ENCODE assay signal across 8 mouse cellular contexts in genomic region chrX:150459411-150459927, GRCm38 (mm10). TPM values are rescaled to one million over a fixed set of nuclear protein-coding genes. Genes with fewer than 3 reads are reported as not detected.
DNase-seq lines count a peak whose midpoint lies in the region; ATAC-seq lines count a peak whose summit lies in the region.

No protein-coding gene starts in this region.

- no peaks in the 10 kb centered on the region for H3K4me1 ChIP-seq in embryonic facial prominence, embryonic 15.5 days
- peaks cover 8% of the 10 kb centered on the region for H3K4me1 ChIP-seq in liver, embryonic 15.5 days (replicated peaks)

- no peak for ATAC-seq in embryonic facial prominence, embryonic 15.5 days (ENCODE audit: insufficient number of reproducible peaks, low FRiP score, low TSS enrichment, low read depth)
- peak; percentile 9 for ATAC-seq in inflammation-experienced regulatory T-cells, adult 6 months
- ATAC-seq in liver, embryonic 15.5 days (ENCODE audit: insufficient read depth) = no peak
- ATAC-seq in frontal cortex, adult (ENCODE audit: low TSS enrichment) = no peak

- peak overlapping the region; percentile 85 for H3K27ac ChIP-seq in embryonic facial prominence, embryonic 15.5 days (replicated peaks)
- peak overlapping the region; percentile 70 for H3K27ac ChIP-seq in liver, embryonic 15.5 days (replicated peaks)

- DNase-seq in layer of hippocampus, postnatal 10 days (ENCODE audit: low spot score in 2 of 2) = peak; percentile 8 to 25
- no peak for DNase-seq in layer of hippocampus, postnatal 36 days
- DNase-seq in R1 (ENCODE audit: low read depth, low spot score) = peak; percentile 12
- DNase-seq in retina, embryonic 14.5 days (ENCODE audit: low spot score) = peak; percentile 5

- H3K4me3 ChIP-seq in embryonic facial prominence, embryonic 15.5 days (replicated peaks) = peak overlapping the region; percentile 54
- peak overlapping the region; percentile 66 for H3K4me3 ChIP-seq in liver, embryonic 15.5 days (replicated peaks)

- H3K4me2 ChIP-seq in embryonic facial prominence, embryonic 15.5 days (replicated peaks) = peak overlapping the region; percentile 44
- H3K4me2 ChIP-seq in liver, embryonic 15.5 days = peak overlapping the region; percentile 64

- no peaks in the 10 kb centered on the region for H3K27me3 ChIP-seq in embryonic facial prominence, embryonic 15.5 days
- H3K27me3 ChIP-seq in liver, embryonic 15.5 days = no peaks in the 10 kb centered on the region

- H3K9me3 ChIP-seq in embryonic facial prominence, embryonic 15.5 days (replicated peaks) = no peaks in the 10 kb centered on the region
- H3K9me3 ChIP-seq in liver, embryonic 15.5 days (replicated peaks) = no peaks in the 10 kb centered on the region

- no peaks in the 10 kb centered on the region for H3K36me3 ChIP-seq in embryonic facial prominence, embryonic 15.5 days
- H3K36me3 ChIP-seq in liver, embryonic 15.5 days (replicated peaks) = no peaks in the 10 kb centered on the region

- 42% methylated on average over 8 of the region's 8 CpGs for WGBS in embryonic facial prominence, embryonic 15.5 days
- WGBS in liver, embryonic 15.5 days (ENCODE audit: insufficient replicate concordance) = 46% methylated on average over 8 of the region's 8 CpGs

- H3K9ac ChIP-seq in embryonic facial prominence, embryonic 15.5 days = no peak overlapping the region
- H3K9ac ChIP-seq in liver, embryonic 15.5 days = no peak overlapping the region

RNA-seq across cellular contexts. Expression of gene Tmem29, which starts 0.5 kb away (rescaled TPM):
- 10 to 100 TPM; 52.7 to 55.4 TPM for total RNA-seq in layer of hippocampus, postnatal 10 days (2021)
- total RNA-seq in layer of hippocampus, postnatal 36 days (2021) = 10 to 100 TPM; 40.6 to 51.4 TPM
- polyA plus RNA-seq in embryonic facial prominence, embryonic 15.5 days (2015; fragmentation: Nextera tagmentation; extraction: Ambion mirVana) = 32.5 and 33.4 TPM in 2 replicates
- 10 to 100 TPM; 17.4 to 23.6 (median 18.4) TPM for polyA plus RNA-seq in inflammation-experienced regulatory T-cells, adult 6 months (2017; shearing (Covaris generic))
- 12.3 and 13.4 TPM in 2 replicates for polyA plus RNA-seq in liver, embryonic 15.5 days (2015; fragmentation: Nextera tagmentation; extraction: Ambion mirVana)

Comparison
In these comparisons a context has a peak if more than half of its experiments do, and no peak if none do; other contexts are left out.
1. DNase-seq: peak in layer of hippocampus, postnatal 10 days (2 of 2), R1 (single experiment) and retina, embryonic 14.5 days (single experiment); none in layer of hippocampus, postnatal 36 days (0 of 2).